Mouse (Mus musculus) spleen, adult 12 weeks (tissue): Measurements from ENCODE around the gene Speg.

ENCODE experiments used
- DNase-seq: peaks from one replicate; pipeline ENCODE4 v3.0.0; 2022; ENCODE audit warnings: low spot score

Gene Speg

DNA sequence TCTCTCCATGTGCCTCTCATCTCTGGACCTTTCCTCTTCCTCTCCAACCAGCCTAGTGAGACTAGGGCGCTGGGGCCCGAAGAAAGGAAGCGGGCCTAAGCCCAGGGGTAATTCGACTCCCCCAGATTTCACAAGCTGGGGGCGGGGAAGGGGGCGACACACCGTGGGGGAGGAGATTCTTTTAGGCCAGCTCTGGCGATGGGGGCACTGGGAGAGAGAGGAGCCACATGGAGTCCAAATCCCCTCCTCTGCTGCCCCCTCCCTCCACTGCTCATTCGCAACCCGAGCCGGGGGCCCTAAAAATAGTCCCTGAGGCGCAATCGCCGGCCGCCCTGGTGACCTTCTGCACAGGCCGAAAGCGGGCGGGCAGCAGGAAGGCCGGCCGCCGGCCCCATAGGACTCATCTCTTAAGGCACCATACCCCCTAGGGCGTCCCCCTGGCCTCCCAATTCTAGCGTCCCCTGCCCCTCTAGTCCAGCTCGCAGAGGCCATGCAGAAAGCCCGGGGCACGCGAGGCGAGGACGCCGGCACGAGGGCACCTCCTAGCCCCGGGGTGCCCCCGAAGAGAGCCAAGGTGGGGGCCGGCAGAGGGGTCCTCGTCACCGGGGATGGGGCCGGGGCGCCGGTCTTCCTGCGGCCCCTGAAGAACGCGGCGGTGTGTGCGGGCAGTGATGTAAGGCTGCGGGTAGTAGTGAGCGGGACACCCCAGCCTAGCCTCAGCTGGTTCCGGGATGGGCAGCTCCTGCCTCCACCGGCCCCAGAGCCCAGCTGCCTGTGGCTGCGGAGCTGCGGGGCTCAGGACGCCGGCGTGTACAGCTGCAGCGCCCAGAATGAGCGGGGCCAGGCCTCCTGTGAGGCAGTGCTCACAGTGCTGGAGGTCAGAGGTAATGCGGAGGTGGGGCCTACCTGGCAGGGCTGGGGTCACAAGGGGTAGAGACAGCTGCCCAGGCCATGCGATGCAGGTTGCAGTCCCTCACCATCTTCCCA is at the start of gene Speg:
Gene Speg, plus strand, starts transcription at position 348 of the 987 bp plus-strand sequence.
- DNase-seq: no peak

- DNase-seq: no peak
These were observed 47.6 kb upstream of the Speg start for GRCm38 (mm10) chr1:75327461-75327860.

DNA sequence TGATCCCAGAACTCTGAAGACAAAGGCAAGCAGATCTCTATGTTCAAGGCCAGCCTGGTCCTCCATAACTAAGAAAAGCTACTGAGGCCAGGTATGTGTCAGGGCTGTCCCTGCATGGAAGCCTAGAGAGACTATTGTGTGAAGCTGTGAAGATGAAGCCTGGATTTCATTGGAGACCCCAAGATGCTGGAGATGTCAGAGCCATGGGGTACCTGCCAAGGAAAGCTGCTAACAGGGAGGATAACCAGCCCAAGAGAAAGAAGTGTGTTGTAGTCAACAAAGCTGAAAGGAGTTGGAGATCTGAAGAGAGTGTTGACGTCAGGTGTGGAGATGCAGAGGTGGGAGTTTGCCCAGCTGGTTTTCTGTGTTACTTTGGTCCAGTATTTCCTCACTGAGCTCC is 43.8 kb upstream of the Speg start:
- DNase-seq: no peak

DNA sequence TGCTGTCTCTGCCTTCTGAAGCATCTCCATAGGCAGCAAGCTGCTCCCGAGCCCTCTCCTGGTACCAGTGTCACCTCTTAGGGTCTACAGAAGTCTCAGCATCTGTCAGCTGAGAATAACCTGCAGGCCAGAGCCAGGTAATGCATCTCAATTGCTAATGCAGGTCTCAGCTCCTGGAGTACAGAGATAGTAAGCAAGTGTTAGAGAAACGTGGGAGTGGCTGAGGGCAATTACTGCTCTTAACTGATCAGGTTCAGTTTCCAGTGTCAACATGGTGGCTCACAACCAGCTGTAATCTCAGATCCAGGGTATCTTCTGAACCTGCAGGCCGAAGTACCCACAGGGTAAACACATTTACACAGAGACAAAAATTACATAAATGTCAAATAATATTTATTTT is 38.6 kb upstream of the Speg start:
- no peak for DNase-seq

DNA sequence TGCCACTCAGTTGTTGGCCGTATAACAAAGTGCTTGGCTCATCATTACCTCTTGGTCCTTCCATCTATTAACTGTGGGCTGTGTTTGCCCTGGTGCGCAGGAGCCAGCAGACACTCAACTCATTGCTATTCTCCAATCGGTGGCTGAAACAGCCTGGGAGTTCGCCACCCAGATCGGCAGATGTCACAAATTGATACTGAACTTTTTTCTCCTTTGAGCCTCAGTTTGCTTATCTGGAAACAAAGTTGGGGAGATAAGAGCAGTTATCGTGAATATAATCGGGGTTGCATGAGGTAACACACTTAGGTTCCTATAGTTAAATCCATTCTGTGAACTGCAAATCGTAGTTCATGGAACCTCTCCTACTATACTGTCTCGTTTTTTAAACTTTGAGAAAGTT is 38.0 kb upstream of the Speg start:
- DNase-seq: no peak

DNA sequence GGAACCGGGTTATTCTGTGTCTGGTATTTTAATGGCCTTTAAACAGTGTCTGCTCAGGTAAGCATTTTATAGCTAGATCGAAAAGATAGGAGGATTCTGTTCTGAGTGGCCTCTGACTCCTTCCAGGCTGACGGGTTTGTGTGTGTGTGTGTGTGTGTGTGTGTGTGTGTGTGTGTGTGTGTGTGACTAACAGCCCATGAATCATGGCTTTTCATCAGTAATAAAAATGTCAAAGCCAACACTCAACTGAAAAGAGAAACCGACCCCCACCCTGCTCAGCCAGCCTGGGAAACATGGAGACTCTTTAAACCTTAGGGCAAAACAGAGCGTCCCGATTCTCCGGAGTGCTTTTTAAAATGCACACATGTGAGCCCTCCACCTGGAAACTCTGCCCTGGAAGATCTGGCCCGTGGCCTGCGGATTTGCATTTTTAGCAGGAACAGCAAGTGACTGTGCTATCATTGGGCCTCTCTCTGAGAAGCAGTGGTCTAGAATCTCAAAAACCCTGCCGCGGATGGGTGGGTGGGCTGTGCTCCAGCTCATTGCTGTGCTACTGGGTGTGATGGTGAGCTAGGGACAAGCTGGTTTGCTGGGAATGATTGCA is 36.9 kb upstream of the Speg start:
- DNase-seq: no peak

- no peak for DNase-seq
These were observed 35.8 kb upstream of the Speg start for GRCm38 (mm10) chr1:75339337-75339736.

GRCm38 (mm10) chr1:75340519-75340918 is 34.6 kb upstream of the Speg start:
- no peak for DNase-seq

DNA sequence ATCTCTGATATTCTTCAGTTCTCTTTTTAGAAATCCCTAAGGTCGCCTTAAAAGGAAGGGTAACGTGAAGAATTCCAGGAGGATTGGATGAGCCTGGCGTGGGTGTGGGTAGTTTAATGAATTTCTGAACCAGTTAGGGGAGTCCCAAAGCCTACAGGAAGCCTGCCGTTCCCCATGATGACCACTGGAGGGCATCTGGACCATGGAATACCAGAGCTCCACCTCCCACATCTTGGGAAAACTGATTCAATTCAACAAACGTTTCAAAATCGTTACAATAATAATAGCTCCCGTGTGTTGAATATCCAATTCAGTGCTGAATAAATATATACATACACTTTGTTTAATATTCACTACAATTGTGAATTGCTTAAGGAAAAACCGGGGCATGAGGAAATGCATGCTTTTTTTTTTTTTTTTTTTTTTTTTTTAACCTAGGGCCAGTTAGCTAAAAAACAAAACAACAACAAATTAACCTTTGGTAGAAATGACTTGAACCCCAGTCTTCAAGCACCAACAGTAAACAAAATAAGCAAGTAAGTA is 32.2 kb upstream of the Speg start:
- no peak for DNase-seq

DNA sequence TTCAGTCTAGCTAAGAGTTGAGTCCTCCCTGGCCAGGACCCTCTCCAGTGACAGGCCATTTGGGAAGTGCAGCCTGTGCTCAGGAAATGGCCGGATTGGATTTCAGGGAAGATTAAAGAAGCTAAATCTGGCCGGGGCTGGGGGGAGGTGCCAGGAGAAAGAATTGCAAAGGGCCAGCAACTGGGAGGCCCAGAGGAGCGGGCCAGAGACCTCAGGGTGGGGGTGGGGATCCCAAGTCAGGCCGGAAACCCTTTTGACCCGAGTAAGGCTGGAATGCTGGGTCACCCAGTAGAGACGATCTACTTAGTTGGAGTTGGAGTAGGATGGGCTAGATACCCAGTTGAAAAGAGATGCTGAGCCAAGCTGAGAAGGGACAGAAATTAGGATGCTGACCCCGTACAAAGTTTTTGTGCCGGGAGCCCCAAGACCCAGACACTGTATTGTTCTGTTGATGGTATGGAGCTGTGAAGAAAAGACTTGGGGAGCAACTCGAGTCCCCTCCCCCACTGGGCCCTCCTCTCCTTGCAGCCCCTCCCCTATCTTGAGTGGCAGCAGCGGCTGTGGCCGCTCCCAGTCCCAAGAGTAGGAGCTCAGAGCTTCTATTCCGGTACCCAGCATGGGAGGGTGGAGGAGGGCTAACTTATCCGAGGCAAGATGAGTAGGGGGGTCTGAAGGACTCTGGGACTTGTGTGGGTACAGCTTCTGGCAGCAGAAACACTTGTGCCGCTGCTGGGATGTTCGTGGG is 30.6 kb upstream of the Speg start:
- DNase-seq: no peak

- no peak for DNase-seq
These were observed 29.8 kb upstream of the Speg start for GRCm38 (mm10) chr1:75345036-75345935.

GRCm38 (mm10) chr1:75347279-75347678 is 27.8 kb upstream of the Speg start:
- DNase-seq: no peak

- DNase-seq: no peak
These were observed 25.8 kb upstream of the Speg start for GRCm38 (mm10) chr1:75349275-75349674.

- no peak for DNase-seq
These were observed 17.8 kb upstream of the Speg start for GRCm38 (mm10) chr1:75357261-75357660.

DNA sequence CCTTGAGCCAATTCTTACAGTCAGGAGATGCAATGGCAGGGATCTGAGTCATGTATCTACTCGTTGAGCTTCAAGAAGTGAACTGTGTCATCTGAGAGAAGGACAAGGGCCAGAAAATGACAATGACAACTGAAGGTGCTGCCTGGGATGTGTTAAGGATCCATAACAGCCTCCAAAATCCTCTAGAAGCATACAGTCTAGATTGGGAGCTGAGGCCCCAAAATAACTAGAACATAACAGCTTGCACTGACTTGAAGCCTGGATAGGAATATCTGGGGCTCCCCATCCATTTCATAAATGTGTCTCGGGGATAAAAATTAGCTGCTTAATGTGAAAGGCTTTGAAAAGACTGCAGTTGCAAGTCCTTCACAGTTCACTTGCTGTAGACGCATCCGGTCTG is 17.1 kb upstream of the Speg start:
- DNase-seq: no peak

DNA sequence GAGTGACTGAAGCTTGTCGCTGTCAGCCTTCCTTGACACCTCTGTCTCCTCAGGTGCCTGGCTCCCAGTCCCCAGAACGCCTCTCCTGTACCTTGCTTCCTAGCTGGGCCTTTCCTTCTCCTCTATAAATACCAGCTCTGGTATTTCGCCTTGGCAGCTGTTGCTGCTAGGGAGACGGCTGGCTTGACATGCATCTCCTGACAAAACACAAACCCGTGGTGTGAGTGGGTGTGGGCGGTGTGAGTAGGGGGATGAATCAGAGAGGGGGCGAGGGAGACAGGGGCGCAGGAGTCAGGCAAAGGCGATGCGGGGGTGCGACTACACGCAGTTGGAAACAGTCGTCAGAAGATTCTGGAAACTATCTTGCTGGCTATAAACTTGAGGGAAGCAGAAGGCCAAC is 15.8 kb upstream of the Speg start:
- DNase-seq: no peak

DNA sequence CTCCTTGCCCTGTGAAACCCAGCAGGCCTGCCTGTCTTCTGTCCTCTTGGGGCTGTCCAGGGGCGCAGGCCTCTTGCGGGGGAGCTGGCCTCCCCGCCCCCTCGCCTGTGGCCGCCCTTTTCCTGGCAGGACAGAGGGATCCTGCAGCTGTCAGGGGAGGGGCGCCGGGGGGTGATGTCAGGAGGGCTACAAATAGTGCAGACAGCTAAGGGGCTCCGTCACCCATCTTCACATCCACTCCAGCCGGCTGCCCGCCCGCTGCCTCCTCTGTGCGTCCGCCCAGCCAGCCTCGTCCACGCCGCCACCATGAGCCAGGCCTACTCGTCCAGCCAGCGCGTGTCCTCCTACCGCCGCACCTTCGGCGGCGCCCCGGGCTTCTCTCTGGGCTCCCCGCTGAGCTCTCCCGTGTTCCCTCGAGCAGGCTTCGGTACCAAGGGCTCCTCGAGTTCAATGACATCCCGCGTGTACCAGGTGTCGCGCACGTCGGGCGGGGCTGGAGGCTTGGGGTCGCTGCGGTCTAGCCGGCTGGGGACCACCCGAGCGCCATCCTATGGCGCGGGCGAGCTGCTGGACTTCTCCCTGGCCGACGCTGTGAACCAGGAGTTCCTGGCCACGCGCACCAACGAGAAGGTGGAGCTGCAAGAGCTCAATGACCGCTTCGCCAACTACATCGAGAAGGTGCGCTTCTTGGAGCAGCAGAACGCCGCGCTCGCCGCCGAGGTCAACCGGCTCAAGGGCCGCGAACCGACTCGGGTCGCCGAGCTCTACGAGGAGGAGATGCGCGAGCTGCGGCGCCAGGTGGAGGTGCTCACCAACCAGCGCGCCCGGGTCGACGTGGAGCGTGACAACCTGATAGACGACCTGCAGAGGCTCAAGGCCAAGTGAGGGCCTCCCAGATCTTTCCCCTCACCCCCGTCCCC is 14.7 kb upstream of the Speg start, which contains the start of gene Des:
Gene Des, plus strand, starts transcription at position 218 of the 920 bp plus-strand sequence.
- DNase-seq: no peak

DNA sequence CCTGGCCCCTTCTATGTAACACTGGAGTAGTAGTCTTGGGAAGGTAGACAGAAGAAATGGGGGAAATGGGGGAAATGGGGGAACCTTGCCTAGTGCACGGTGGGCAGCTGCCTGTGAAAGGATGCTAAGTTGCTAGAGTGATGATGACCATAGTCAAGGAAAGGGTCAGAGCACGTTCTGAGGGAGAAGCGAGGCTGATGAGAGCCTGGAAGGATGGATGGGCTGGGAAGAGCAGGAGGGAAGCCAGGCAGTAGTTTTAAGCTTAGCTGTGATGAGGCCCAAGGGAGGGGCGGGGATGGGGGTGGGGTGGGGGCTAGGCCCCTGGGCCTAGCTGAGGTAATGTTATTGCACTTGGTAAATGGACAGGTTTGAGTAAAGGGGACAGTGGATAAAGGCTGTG is 14.0 kb upstream of the Speg start:
- DNase-seq: no peak

DNA sequence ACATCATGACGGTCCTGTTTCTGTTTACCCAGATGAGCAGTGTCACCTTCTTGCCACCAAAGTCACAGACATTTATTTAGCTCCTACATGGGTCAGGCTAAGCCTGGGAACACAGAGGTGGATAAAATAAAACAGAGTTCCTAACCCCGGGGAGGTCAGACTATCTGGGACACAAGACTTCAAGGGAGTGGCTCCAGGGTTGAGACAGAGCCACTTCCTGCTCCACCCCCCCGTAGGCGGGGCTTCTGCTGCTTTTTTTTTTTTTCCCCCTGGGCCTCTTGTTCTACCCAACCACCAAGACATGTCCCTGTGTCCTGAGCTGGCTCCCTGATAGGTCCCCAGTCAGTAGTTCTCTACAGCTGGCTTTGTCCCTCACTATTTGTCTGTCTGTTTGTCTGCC is 13.3 kb upstream of the Speg start:
- DNase-seq: no peak

GRCm38 (mm10) chr1:75363868-75364267 is 11.2 kb upstream of the Speg start:
- DNase-seq: no peak
